Mouse (Mus musculus) kidney, adult 2 months (tissue): ENCODE results near the gene Commd7.

Source experiments
- CTCF ChIP-seq: fragments of 200-500 bp; conservative IDR thresholded peaks from 2 replicates; pipeline ENCODE4 v1.5.1; 2011; ENCODE audit warnings: low read depth, mild to moderate bottlenecking, control low read depth, low read length, moderate library complexity, mixed read lengths; ENCODE audit not compliant: insufficient read depth, insufficient read length
- POLR2A ChIP-seq: fragments of 200-500 bp; IDR thresholded peaks from one replicate; pipeline ENCODE4 v1.6.1; 2011; ENCODE audit warnings: low read depth, low read length, control low read depth

DNA sequence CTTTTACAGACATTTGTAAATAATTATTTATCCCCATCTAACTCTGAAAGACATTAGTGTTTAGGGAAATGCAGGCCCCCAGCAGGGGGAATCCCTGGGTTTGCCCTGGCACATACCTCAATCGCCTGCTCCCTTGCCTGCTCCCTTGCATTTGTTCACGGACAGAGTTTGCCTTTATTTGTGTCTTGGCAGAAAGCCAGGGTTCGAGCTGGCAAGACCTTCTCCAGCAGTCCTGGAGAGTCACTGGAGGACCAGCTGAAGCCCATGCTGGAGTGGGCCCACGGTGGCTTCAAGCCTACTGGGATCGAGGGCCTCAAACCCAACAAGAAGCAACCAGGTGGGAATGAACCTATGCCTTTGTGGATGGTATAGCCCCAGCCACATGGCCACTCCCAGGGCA is 37.5 kb upstream of the Commd7 start:
- no peak for TF ChIP-seq CTCF
- TF ChIP-seq POLR2A: no peak
